Mouse (Mus musculus) layer of hippocampus, adult 18-20 months (tissue): Measurements from ENCODE around the gene Epha5. TPM values are rescaled to one million over a fixed set of nuclear protein-coding genes. Genes with fewer than 3 reads are reported as not detected.
A peak's percentile ranks its signal among the peaks of the same experiment; 100 is the strongest.

Experiments used
- DNase-seq, 2 experiments: peaks; one replicate each; pipeline ENCODE4 v3.0.0; 2022; ENCODE audit warnings: low spot score in 2 of 2
- long read RNA-seq: library from polyadenylated mRNA; stranded (forward); transcript quantifications from one replicate; pipeline ENCODE4 v2.0.0, GENCODE M21; 2021
- total RNA-seq, 2 experiments: library from RNA; stranded (reverse); gene quantifications; 2 replicates each; pipeline ENCODE4 v1.2.3; 2021

Epha5 gene
- 100 to 1,000 TPM; 105 to 114 TPM for total RNA-seq
- long read RNA-seq, full-length matches to known transcripts: 13 of 75 reads
- long read RNA-seq, partial matches to known transcripts: 42 of 75 reads
- long read RNA-seq, other reads (novel, unspliced or antisense): 20 of 75 reads

DNA sequence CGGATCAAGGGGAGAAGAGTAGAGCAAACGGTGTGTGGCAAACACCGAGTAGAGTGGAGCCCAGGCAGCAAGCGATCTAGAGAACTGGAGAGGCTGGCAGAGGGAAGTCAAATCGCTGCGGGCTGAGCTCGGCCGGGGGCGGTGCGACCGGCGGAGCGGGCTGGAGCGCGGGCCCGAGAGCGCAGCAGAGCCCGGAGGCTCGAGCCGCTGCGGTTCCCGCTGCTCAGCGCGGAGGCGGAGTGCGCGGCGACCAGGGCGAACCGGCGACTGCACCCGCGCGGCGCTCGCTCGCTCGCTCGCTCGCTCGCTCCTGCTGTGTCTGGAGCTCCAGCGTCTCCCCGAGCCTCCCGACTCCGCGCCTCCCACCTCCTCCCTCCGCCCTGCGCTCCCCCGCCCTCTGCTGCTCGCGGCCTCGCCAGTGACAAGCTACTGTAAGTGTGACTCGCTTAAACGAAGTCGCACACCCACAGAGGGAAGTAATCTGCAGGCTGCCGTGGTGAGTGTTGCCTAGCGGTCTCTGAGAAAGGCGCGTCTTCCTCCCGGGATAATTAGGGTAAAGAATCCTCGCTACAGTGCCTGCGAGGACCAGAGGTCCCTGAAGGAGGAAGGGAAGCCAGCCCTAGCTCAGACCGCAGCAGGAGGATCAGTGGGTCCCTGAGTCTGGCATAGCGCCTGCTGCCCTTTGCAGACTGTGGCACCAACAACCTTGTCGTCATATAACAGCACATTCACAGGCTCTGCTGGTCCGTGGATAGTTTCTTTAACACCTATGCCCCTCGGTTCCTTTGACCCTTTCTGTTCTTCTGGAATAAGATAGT is at the start of gene Epha5:
TSS of gene Epha5 (minus strand) at position 321 of the 818 bp plus-strand sequence.
- peak; percentile 84 to 85 for DNase-seq

- DNase-seq: no peak
These were observed 39.0 kb upstream of the Epha5 start for GRCm38 (mm10) chr5:84456216-84456615.

DNA sequence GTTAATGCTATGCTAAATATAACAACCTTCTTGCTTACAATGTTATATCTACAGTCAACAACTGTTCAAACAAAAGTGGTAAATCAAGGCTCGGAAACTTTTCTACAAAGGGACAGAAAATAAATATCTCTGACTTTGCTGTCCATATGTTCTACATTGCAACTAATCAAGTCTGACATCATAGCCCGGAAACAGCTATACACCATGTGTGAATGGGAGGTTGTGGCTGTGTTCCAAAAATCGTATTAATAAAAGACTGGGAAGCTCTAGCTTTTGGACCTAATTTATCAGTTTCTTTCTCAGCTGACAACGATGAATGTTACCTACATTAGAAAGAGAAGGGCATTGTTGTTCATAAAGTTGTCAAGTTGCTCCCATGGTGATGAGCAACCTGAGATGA is 37.5 kb upstream of the Epha5 start:
- DNase-seq: no peak

- DNase-seq: no peak
These were observed 36.7 kb upstream of the Epha5 start for GRCm38 (mm10) chr5:84453839-84454238.

- peak; percentile 25 to 74 for DNase-seq
These were observed 23.1 kb upstream of the Epha5 start for GRCm38 (mm10) chr5:84440232-84440631.

- peak in 1 of 2 experiments; percentile 53 for DNase-seq
These were observed 991 bp downstream of the Epha5 start for GRCm38 (mm10) chr5:84415961-84416821.

- peak; percentile 52 to 76 for DNase-seq
These were observed 2.2 kb downstream of the Epha5 start for GRCm38 (mm10) chr5:84414931-84415431.

GRCm38 (mm10) chr5:84413026-84413425 is 4.2 kb downstream of the Epha5 start:
- peak in 1 of 2 experiments; percentile 14 for DNase-seq

DNA sequence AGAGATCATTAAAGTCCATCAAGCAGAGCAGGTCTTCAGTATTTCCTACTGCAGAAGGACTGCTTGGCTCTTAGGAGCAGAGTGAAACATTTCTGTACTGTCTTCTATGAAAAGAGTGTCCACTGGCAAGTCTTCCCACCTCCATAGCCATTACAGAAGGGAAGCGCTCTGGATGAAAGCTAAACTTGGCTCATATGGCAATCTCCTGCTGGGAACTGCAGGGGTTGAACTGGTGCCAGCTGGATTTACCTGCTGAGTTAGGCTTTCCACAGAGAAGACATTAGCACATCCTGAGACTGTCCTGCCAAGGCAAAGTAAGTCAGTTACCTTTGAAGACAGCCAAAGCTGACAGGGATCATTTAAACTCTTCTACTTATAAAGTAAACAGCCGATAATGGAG is 8.8 kb downstream of the Epha5 start:
- no peak for DNase-seq

GRCm38 (mm10) chr5:84397085-84397484 is 20.1 kb downstream of the Epha5 start:
- DNase-seq: peak in 1 of 2 experiments; percentile 69

DNA sequence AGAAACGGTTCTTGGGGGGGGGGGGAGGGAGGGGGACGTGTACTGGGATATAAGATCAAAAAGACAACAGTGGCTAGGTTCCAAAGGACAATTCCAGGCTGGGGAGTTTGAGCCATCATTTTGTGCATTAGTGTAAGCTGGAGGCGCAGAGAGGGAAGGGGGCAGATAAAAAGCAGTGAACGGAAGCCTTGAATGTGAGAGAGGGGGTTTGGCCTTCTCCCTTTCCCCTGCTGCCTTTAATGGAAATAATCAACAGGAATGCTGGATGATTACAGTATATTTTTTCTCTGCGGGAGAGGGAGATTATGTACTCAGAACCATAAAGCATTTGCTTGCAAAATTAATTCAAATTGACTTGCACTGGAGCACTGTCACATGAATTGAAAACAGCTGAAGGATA is 51.8 kb downstream of the Epha5 start:
- no peak for DNase-seq

DNA sequence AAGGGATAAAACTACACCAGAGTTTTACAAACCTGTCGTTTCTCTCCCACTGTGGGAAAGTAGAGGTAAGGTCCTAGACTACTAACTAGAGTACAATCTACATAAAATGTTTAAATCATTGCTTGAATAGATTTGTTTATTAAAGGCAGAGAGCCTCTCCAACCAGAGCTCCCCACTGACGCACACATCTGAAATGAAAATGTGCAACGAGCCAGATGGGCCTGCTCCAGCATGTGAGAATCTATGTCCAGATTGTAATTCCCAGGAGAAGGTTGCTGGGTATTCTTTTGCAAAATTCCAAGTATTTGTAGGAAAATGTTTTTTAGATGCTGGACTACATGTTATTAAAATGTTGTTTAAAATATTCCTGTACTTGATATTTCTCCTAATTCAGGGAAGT is 57.8 kb downstream of the Epha5 start:
- peak in 1 of 2 experiments; percentile 41 for DNase-seq

GRCm38 (mm10) chr5:84353069-84353468 is 64.1 kb downstream of the Epha5 start:
- no peak for DNase-seq

DNA sequence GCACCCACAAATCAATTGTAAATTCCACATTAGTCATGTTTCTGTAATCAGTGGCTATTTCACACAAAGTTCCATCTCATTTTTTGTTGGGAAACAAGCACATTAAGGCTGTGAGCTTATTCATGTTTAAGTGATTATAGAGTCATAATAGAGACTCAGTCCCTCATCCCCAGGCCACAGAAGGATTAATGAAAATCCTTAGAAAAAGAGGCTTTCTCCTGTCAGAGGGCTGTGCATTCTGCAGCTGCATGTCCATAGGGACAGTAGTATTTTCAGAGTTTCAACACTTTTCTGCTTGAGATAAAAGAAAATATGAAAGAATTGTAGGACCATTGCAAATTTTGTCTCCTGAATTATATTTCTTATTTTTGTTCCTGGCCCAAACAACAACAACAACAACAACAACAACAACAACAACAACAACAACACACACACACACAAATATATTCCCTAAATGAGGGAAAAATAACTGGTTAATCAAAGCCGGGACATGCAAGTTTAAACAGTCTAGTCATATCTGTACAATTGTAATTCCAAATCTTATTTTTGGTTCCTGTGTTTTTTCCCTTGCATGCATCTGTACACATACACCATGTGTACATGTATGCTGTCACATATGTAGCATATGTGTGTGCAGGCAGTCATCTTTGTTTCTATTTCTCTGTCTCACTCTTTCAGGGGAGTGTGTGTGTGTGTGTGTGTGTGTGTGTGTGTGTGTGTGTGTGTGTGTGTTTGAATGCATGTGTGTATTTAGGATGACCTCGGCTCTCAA is 70.3 kb downstream of the Epha5 start:
- no peak for DNase-seq

- no peak for DNase-seq
These were observed 81.2 kb downstream of the Epha5 start for GRCm38 (mm10) chr5:84335834-84336465.

GRCm38 (mm10) chr5:84334481-84334880 is 82.7 kb downstream of the Epha5 start:
- no peak for DNase-seq

- DNase-seq: no peak
These were observed 85.6 kb downstream of the Epha5 start for GRCm38 (mm10) chr5:84331631-84332030.

- DNase-seq: no peak
These were observed 96.6 kb downstream of the Epha5 start for GRCm38 (mm10) chr5:84320553-84320952.

DNA sequence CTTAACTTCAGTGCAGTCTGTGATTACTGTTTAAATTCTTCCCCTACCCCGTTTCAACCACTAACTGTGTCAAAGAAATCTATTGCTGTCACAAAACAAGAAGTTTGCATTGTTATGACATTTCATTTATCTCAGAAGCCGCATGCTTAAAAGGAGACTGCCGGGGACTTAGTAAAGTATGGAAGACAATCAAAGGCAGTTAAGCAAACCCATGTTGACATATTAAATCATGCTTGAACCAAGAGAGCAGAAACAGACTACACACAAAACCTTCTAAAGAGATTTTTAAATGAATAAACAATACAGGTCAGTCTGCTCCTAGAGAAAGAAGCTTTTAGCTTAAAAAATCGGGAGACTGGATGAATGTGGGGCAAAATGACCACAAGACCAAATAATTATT is 97.0 kb downstream of the Epha5 start:
- no peak for DNase-seq

DNA sequence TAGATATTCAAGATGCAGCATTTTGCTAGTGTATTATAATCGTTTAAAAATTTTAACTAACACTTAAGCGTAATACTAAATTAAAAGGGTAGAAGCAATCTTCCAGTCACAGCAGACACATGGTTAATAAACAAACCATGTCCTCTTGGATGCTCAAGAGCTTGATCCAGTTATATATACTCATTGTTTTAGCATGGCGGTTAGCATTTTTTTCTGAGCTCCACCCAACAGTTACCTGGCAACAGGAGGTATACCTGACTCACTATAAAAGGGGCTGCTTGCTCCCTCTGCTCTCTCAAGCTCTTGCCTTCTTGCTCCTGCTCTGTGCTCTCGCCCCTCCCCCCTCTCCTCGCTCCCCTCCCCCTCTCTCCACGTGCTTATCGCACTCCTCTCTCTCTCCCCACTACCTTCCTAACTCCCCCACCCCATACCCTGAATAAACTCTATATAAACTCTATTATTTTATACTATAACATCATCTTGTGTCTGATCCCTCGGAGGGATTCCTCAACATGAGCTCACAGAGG is 98.3 kb downstream of the Epha5 start:
- no peak for DNase-seq
